Mouse (Mus musculus): ENCODE measurements at regions not wholly inside any gene's neighbourhood (a gene's known extent, or its start where the extent isn't known, plus 50 kb on each side); places are given as distances from the start of the nearest gene placed in this dataset.
"Not testable (repeated sequence)": the region's sequence is repeated elsewhere in the genome, so short reads cannot be mapped to it uniquely, and the experiment has no call there.

DNA sequence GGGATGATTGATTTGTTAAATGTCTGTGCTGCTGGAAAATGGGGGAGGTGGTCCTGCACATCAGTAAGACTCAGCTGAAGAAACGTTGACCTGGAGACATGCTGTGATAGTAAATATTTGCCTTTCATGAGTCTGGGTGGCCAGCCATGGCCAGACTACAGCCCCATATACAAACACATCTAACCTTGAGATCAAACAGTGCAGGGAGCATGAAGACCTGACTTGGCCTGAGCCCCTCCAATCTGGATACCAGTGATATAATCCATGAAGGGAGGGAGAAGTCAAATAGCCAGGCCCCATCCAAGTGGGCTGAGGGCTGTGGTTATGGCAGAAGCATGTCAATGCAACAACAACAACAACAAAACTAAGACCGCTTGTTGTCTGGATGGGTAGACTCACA, 94.6 kb upstream of the Kcnmb2 start:
- Histone ChIP-seq H3K4me1 (replicated peaks; ENCODE audit: control insufficient read depth, insufficient read depth, low read length) (no peaks in the 10 kb centered on the region), H3K27ac (ENCODE audit: low read depth, low read length) (no peak overlapping the region), H3K9ac (ENCODE audit: low read length) (no peak overlapping the region), H3K4me2 (ENCODE audit: low read depth, low read length, severe bottlenecking) (no peak overlapping the region), H3K36me3 (ENCODE audit: control insufficient read depth, insufficient read depth, low read length) (no peaks in the 10 kb centered on the region), H3K9me3 (ENCODE audit: control insufficient read depth, low read length) (no peaks in the 10 kb centered on the region), H3K4me3 (ENCODE audit: low read depth, low read length) (no peak overlapping the region), H3K27me3 (ENCODE audit: control insufficient read depth, insufficient read depth, low read length) (no peaks in the 10 kb centered on the region)
- DNase-seq (ENCODE audit: low spot score) (no peak), ATAC-seq (replicated peaks; ENCODE audit: low FRiP score) (no peak)
- WGBS, result 79% methylated on average over 2 of the region's 2 CpGs

DNA sequence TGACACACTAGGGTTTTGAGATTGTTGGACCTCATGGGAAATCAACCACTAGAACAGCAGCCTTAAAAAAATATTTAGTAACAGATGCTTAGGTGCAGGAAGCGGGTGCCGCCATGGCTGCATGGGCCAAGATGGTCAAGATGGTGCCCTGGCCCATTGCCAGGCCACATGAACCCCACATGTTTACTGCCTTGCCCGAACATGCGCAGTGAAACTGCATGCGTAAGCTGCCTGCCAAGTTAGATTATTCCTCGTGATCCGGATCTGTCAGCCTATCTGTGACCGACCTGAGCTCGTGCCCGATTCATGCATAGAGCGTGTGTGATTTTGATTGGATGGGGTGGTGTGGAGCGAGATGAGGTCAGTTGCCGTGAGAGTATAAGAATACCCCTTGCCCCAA, 93.2 kb upstream of the Kcnmb2 start:
- not testable (repeated sequence) for H3K36me3 ChIP-seq (ENCODE audit: control insufficient read depth, insufficient read depth, low read length); H3K9me3 ChIP-seq (ENCODE audit: control insufficient read depth, low read length); H3K4me3 ChIP-seq (ENCODE audit: low read depth, low read length); H3K27me3 ChIP-seq (ENCODE audit: control insufficient read depth, insufficient read depth, low read length); H3K9ac ChIP-seq (ENCODE audit: low read length); ATAC-seq (replicated peaks; ENCODE audit: low FRiP score); DNase-seq (ENCODE audit: low spot score); H3K4me1 ChIP-seq (replicated peaks; ENCODE audit: control insufficient read depth, insufficient read depth, low read length); H3K4me2 ChIP-seq (ENCODE audit: low read depth, low read length, severe bottlenecking); H3K27ac ChIP-seq (ENCODE audit: low read depth, low read length)
- WGBS, result 96% methylated on average over 13 of the region's 13 CpGs

DNA sequence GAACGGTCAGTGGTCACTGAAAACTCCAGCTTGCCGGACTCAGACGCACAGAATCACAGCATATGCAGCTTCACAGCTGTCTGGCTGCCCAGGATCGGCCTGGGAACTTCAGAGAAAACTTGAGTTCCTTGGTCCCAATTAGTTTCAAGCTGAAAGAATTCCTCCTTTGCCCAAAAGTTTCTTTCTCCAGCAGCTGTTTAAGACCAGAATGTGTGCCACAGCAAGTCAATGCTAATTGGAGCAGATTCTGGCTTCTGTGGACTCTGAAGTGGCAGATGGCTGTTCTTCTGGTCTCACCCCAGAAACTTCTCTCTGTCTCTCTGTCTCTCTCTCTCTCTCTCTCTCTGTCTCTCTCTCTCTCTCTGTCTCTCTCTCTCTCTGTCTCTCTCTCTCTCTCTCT, 91.1 kb upstream of the Kcnmb2 start:
- 79% methylated on average over 4 of the region's 4 CpGs for WGBS
- no peak overlapping the region for H3K4me2 ChIP-seq (ENCODE audit: low read depth, low read length, severe bottlenecking)
- H3K4me1 ChIP-seq (replicated peaks; ENCODE audit: control insufficient read depth, insufficient read depth, low read length), result no peaks in the 10 kb centered on the region
- no peak overlapping the region for H3K4me3 ChIP-seq (ENCODE audit: low read depth, low read length)
- no peaks in the 10 kb centered on the region for H3K9me3 ChIP-seq (ENCODE audit: control insufficient read depth, low read length)
- ATAC-seq (replicated peaks; ENCODE audit: low FRiP score) (no peak), DNase-seq (ENCODE audit: low spot score) (no peak)
- H3K27ac ChIP-seq (ENCODE audit: low read depth, low read length), result no peak overlapping the region
- no peak overlapping the region for H3K9ac ChIP-seq (ENCODE audit: low read length)
- no peaks in the 10 kb centered on the region for H3K27me3 ChIP-seq (ENCODE audit: control insufficient read depth, insufficient read depth, low read length)
- no peaks in the 10 kb centered on the region for H3K36me3 ChIP-seq (ENCODE audit: control insufficient read depth, insufficient read depth, low read length)

DNA sequence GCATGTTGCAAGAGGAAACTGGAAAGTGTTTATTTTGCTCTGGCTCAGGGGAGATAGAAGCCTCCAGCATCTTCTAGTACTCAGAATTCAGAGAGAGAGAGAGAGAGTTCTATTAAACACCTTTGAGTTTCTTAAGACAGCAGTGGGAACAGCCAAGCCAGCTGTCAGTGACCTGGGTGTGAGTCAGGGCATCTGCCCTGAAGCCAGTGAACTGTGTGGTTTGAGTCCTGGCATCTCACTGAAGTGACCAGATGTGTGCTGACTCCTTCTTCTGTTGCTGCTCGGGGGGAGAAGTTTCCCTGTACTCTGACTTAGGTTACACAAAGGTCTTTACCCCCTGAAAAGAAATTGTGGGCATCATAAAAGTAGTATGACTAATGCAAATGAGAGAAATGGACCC, 70.4 kb upstream of the Kcnmb2 start:
- ATAC-seq (replicated peaks; ENCODE audit: low FRiP score) (no peak), DNase-seq (ENCODE audit: low spot score) (no peak)
- Histone ChIP-seq H3K4me2 (ENCODE audit: low read depth, low read length, severe bottlenecking) (no peak overlapping the region), H3K36me3 (ENCODE audit: control insufficient read depth, insufficient read depth, low read length) (no peaks in the 10 kb centered on the region), H3K9ac (ENCODE audit: low read length) (no peak overlapping the region), H3K4me3 (ENCODE audit: low read depth, low read length) (no peak overlapping the region), H3K4me1 (replicated peaks; ENCODE audit: control insufficient read depth, insufficient read depth, low read length) (no peaks in the 10 kb centered on the region), H3K9me3 (ENCODE audit: control insufficient read depth, low read length) (no peaks in the 10 kb centered on the region), H3K27ac (ENCODE audit: low read depth, low read length) (no peak overlapping the region), H3K27me3 (ENCODE audit: control insufficient read depth, insufficient read depth, low read length) (no peaks in the 10 kb centered on the region)
- 70% methylated on average over 1 of the region's 1 CpGs for WGBS

DNA sequence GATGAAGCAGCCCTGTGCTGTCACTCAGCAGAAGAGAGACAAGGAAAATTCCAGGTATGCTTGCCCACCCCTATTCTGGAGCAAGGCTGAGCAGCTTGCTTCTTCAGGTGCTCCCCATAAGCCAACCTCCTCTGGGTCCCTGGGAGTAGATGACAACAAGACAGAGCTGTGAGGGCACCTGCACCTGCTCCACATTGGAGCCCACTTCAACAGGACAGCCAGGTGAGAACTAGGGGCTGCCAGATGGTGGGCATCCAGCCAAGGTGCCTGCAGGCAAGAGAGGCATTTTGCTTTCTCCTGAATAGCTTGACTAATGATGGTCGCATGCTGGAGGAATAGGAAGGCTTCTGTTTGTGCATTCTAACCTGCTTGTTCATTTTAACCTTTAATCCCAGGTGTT, 61.1 kb upstream of the Kcnmb2 start:
- Histone ChIP-seq H3K4me3 (ENCODE audit: low read depth, low read length) (no peak overlapping the region), H3K4me2 (ENCODE audit: low read depth, low read length, severe bottlenecking) (no peak overlapping the region), H3K36me3 (ENCODE audit: control insufficient read depth, insufficient read depth, low read length) (no peaks in the 10 kb centered on the region), H3K9ac (ENCODE audit: low read length) (no peak overlapping the region), H3K27ac (ENCODE audit: low read depth, low read length) (no peak overlapping the region), H3K27me3 (ENCODE audit: control insufficient read depth, insufficient read depth, low read length) (no peaks in the 10 kb centered on the region), H3K4me1 (replicated peaks; ENCODE audit: control insufficient read depth, insufficient read depth, low read length) (no peaks in the 10 kb centered on the region), H3K9me3 (ENCODE audit: control insufficient read depth, low read length) (no peaks in the 10 kb centered on the region)
- WGBS, result 92% methylated on average over 1 of the region's 1 CpGs
- ATAC-seq (replicated peaks; ENCODE audit: low FRiP score) (no peak), DNase-seq (ENCODE audit: low spot score) (no peak)

DNA sequence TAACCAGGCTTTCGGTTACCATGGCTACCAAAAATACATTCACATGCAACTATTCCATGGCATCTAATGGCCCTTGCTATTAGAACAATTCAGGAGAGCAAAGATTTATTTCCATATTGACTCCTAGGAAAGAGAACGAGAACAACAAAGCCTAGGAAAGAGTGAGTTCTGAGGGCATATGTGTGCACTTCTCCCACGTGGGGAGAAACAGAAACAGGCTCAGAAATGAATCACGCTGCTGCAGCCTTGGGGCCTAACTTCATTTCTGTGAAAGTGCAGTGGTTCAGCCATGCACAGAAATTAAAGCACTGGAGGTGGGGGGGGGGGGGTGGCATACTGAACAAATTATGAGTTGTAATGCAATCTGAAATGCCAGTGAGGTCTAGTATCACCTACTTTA, 55.2 kb upstream of the Kcnmb2 start:
- Histone ChIP-seq H3K4me2 (ENCODE audit: low read depth, low read length, severe bottlenecking) (no peak overlapping the region), H3K27me3 (ENCODE audit: control insufficient read depth, insufficient read depth, low read length) (no peaks in the 10 kb centered on the region), H3K9ac (ENCODE audit: low read length) (no peak overlapping the region), H3K4me1 (replicated peaks; ENCODE audit: control insufficient read depth, insufficient read depth, low read length) (no peaks in the 10 kb centered on the region), H3K36me3 (ENCODE audit: control insufficient read depth, insufficient read depth, low read length) (no peaks in the 10 kb centered on the region), H3K27ac (ENCODE audit: low read depth, low read length) (no peak overlapping the region), H3K9me3 (ENCODE audit: control insufficient read depth, low read length) (no peaks in the 10 kb centered on the region), H3K4me3 (ENCODE audit: low read depth, low read length) (no peak overlapping the region)
- DNase-seq (ENCODE audit: low spot score), result no peak
- 78% methylated on average over 4 of the region's 4 CpGs for WGBS
- no peak for ATAC-seq (replicated peaks; ENCODE audit: low FRiP score)

All from forebrain, embryonic 11.5 days (tissue).